Mouse (Mus musculus) kidney, adult 11 months (tissue): ENCODE measurements around the gene Cc2d1b.

Experiments used
- DNase-seq: peaks from one replicate; pipeline ENCODE4 v3.0.0; 2022

Gene Cc2d1b

DNA sequence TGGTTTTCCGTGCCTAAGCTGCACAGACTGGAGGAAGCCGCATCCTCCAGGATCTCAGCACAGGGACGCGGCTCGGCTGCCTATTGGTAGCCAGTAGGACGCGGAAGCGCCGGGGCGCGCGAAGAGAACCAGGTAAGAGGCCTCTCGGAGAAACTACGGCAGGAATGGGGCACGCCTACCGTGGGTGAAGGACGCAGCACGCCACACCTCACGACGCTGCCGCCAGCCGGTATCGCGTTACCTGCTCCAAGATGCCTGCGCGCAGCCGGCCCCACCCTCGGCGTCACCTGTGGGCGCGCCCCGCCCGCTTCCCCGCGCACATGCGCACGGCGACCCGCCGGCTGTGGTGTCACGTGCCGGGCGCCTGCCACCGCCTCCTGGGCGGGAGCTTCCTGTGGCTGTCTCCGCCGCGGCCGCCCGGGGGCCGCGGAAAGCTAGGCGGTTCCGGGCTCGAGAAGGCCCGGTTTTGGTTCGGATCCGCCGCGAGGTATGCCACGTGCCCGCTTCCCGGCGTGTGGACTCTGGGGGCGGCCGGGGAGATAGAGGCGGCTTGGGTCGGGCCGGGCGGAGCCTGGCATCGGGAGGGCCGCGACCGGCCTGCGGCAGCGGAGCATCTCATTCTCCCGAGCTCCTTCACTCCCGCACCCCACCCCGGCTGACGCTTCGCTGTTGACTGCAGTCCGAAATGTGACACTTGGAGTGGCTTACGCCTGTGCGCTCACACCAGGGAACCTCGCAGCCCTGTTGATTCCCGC, at the start of gene Cc2d1b:
Gene Cc2d1b (plus strand): TSS at position 354 of the 755 bp plus-strand sequence.
- DNase-seq = peak; percentile 96

GRCm38 (mm10) chr4:108572644-108573043, 47.1 kb upstream of the Cc2d1b start:
- DNase-seq = no peak

DNA sequence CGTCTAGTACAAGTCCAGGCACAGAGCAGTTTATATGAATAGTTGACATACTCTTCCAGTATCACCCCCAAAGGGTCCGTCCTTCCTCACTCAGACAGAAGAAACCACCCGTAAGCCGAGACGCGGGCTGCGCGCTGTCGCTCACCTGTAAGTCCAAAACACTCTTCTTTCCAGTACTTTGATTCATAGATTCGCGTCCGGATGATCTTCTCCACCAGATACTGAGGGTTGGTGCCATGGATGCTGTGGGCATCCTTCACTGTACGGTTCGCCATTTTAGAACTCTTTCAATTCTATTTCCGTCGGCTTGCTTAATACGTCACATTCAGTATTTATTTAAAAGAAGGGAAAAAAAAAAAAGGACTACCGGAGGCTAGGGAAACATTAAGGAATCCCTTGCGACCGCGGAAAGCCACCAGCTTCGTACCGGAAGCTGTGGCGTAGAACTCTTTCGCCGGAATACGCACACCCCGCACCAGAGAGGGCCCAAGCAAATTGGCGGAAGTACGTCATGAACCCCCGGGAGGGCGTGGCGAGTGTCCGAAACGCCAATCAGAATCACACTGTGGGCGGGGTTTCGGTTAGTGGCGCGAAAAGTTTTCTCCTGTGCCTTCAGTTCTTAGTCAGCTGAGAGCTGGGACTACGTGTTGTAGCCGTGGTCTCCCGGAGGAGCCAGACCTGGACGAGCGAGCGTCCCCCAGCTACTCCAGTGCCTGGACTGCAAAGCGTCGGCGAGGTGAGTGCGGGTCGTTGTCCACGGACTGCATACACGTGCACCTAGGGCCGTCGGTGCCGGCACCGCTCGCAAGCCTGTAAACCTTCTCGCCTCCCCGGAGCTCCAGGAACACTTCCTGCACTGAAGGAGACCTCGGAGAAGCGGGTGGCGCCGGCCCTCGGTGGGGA, 40.6 kb upstream of the Cc2d1b start, which contains the start of the genes Prpf38a and Orc1:
Gene Prpf38a (minus strand): TSS at position 497 of the 903 bp plus-strand sequence.
Gene Orc1 (plus strand): TSS at position 584 of the 903 bp plus-strand sequence.
- DNase-seq = peak; percentile 95

DNA sequence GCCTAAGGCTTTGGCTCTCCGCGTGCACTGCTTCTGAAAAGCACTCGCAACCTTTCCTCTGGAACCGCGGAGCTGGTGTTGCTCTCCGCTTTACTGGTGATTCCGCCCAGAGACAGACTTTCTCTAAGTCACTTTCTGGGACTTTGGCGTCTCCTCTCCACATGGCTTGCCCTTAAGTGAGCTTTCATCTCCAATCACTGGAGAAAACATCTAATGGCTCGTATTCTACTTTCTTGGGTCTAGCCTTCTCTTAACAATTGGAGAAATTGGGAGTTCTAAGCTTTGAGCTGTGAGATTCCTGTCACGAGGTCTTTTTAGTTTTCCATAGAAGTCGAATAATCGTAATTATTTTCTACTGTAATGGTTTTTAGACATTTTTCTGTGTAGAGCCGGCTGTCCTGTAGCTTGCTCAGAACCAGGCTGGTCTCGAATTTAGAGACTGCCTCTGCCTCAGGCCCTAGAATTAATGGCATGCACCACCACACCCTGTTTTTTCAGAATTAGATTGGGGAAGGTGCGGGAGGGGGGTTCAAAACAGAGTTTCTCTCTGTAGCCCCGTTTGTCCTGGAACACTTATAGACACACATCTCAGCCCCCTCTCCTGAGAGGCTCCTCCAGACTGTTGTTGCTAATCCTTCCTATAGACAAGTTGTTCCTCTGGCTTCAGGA, 39.9 kb upstream of the Cc2d1b start:
- no peak for DNase-seq

GRCm38 (mm10) chr4:108593376-108593775, 26.4 kb upstream of the Cc2d1b start:
- no peak for DNase-seq

DNA sequence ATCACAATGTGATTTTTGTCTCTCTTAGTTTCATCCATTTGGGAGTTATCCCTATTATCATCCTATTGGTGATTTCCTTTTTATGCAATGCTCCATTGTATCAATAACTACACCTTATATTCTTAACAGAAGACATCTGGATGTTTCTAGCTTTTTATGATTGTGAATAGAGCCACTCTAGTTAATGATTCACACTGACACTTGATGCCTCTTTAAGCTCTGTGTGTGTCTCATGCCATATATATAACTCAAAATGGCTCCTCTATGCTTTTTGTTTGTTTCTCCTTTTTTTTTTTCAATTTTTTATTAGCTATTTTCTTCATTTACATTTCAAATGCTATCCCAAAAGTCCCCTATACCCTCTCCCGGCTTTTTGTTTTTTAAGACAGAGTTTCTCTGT, 24.0 kb upstream of the Cc2d1b start:
- no peak for DNase-seq

DNA sequence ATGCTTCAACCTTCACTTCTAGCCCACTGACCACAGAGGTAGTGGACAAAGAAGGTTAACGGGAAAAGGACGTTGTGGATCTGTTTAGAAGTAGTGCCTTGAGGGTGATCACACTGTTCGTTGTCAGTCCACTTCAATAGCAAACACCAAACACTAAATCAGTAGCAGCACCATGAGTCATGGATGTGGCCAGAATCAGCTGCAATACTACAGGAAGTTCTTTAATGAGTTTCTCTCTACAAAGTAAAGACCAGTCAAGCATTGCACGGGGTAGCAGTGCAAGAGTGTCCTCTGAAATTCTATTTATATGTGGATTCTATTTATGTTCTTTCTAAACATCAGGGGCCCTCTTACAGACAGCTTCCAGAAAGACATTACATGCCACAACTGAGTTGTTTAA, 21.4 kb upstream of the Cc2d1b start:
- DNase-seq = no peak

DNA sequence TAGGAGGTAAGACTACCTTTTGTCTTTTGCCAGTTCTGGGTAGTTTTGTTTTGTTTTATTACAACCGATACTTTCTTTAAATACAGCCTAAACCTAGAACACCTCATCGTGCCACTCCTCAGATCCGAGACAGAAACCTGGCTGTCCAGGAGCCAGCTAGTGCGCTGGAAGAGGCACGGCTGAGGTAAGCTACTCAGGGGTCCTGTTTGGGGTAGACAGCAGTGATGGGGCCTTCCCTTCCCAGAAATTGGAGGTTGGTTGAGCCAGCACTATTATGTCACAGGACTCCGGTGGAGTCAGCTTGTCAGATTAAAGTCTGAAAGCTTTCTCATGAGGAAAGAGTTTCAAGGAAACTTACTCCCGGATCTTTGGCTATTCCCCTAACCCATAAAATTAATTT, 17.9 kb upstream of the Cc2d1b start:
- DNase-seq = no peak

GRCm38 (mm10) chr4:108608651-108609050, 11.1 kb upstream of the Cc2d1b start:
- DNase-seq = no peak

GRCm38 (mm10) chr4:108610935-108611334, 8.8 kb upstream of the Cc2d1b start:
- no peak for DNase-seq

GRCm38 (mm10) chr4:108618586-108618985, 1.2 kb upstream of the Cc2d1b start:
- no peak for DNase-seq

GRCm38 (mm10) chr4:108619165-108619564, 575 bp upstream of the Cc2d1b start:
- no peak for DNase-seq

DNA sequence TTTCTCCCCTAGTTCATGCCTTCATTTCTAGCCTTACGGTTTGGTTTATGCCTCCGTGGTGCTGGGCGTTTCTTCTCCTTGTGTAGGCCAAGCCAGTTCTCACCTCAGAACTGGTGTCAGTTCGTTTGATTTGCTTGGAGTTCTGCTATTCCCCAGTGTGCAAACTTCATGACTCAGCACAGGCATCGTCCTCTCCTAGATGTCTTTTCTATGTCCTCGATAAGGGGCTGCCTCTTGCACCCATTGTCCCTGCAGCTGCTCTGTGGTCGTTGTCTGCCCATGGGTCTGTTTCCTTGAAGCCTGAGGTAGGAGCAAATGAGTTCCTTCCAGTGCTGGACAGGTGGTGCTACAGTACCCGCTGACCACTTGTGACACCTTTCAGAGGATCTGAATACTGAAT, 796 bp downstream of the Cc2d1b start:
- peak; percentile 6 for DNase-seq

DNA sequence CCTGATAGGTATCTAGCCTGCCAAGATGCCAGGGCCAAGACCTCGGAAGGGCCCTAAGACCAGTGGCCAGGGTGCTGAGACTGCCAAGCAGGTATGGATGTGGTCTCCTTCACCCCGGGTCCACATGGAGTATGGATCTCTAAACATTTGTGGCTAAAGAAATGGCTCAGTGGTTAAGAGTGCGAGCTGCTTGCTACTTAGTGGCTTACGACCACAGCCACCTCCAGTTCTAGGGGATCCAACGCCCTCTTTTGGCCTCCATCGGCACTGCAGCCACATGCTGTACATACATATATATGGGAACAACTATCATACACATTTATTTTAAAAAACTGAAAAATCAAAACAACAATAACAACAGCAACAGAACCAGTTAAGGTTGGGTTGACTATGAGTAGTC, 1.8 kb downstream of the Cc2d1b start:
- DNase-seq = no peak

DNA sequence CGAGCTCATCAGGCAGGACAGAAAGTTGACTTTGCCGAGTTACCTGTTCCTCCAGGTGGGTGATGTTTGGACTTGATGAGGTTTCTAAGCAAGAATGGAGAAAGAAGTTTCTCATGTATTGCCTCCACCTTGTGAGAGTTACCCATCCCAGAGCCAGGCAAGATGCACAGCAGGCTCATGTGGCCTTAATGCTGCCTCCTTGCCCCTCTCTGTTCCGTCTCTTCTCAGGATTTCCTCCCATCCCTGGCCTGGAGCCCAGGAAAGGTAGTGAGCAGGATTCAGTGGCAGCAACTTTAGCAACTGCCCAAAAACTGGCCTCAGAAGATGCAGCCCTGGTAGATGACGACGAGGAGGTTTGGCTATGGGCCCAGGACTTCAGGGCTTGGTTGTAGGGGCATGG, 7.3 kb downstream of the Cc2d1b start:
- DNase-seq = no peak

DNA sequence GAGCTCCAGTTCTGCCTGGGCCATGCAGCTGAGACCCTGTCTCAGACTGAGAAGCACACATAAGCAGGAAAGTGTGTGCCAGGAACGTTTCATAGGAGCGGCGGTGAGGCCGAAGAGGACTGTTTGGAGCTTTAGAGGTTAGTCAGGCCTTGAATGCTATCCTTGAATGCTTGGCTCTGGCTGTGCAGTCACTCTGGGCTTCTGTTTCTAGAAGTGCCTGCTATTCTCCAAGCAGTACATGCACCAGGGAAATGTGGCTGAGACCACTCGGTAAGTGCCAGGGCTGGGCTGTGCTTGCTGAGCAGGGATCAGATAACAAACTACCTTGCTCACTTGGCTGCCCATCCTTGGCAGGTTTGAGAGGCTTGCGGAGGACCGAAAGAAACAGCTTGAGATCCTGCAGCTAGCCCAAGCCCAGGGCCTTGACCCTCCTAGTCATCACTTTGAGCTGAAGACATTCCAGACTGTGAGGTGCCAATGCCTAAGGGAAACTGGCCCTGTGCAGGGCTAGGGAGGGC, 9.7 kb downstream of the Cc2d1b start:
- DNase-seq = no peak

DNA sequence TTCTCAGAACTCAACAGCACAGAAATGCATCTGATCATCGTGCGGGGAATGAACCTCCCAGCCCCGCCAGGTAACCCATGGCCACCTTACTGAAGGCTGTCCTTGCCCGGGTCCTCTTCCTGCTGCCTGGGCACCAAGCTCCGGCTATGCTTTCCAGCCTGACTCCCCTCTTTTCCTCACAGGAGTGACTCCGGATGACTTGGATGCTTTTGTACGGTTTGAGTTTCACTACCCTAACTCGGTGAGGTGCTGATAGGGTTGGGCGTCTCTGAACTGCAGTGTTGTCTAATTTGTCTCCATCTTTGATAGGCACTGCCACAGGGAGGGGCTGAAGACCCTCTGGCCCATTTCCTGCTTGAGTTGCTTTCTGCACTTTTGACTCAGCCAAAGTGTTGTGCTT, 10.4 kb downstream of the Cc2d1b start:
- DNase-seq = no peak

- no peak for DNase-seq
Measured at GRCm38 (mm10) chr4:108631616-108632015, 11.9 kb downstream of the Cc2d1b start.

DNA sequence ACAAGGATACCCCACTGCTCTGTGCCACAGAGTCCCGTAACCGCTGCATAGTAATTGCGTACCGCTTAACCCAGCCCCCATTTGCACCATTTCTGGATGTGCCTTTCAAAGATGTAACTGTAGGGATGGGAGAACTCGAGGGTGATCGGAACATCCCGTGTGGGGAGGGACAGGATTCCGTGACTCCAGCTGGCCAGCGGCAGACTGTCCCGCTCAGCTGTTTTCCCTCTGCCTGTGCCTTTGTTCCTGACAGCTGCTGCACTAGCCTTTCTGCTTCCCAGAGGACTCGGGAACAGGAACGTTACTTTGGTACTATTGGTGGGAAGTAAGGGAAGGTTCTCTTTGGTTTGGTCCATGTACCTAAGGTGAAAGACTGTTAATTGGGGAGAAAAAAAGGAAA, 14.0 kb downstream of the Cc2d1b start:
- no peak for DNase-seq

DNA sequence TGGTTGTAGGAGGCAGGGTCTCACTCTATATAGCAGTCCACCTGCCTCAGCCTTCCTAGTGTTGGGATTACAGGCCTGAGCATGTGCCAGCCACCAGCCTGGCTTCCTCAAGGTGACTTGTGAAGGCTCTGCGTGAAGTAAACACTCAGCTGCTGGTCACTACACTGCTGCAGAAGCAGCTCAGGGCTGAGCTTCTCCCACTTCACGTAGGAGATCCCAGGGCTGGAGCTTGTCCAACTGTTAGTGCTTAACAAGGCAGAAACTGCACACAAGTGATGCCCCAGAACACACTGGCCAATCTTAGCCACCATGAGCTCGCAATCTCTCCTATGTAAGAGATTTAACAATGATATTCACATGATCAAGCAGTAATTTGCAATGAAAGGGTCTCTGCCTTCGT, 15.0 kb downstream of the Cc2d1b start:
- DNase-seq = no peak

- DNase-seq = no peak
Measured at GRCm38 (mm10) chr4:108635101-108635500, 15.4 kb downstream of the Cc2d1b start.

DNA sequence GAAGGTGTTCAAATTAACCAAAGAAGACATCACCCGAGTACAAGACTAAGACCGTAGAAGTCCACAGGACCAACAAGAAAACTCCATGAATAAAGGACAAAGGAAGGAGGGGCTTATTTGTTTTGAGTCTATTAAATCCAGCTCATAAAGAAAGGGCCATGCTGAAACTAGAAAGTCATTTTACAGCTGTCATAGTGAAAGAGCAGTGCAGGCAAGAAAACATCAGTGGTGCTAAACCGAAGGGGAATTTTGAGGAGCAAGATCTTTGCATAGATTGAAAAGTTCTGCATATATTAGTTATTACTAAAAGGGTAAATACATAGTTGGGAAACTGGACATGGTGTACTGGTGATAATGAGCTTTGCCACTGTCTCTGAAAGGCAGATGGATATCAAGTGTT, 18.0 kb downstream of the Cc2d1b start:
- DNase-seq = no peak

DNA sequence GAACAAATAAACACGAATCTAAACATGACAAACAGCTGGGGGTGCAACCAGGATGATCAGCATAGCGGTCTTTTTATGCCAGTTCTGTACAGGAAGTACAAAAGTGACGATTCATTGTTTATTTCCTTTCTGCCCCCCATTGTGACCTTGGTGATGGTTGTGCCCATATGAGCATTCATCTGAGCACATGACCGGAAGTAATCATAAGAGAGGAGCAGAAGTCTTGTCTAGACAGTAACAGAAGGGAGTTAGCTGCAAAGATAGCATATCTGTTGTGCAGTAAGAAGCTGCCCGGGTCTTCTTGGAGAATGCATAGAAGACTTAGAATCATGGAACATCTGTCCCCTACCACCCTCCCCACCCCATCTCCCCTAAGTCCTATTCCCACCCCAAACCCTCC, 19.0 kb downstream of the Cc2d1b start:
- DNase-seq = no peak
